Mouse (Mus musculus): ENCODE results near the gene Pde11a. TPM values are rescaled to one million over a fixed set of nuclear protein-coding genes. Genes with fewer than 3 reads are reported as not detected.

The Pde11a gene
- polyA plus RNA-seq (2017; shearing (Covaris generic)), result 8.6 TPM

DNA sequence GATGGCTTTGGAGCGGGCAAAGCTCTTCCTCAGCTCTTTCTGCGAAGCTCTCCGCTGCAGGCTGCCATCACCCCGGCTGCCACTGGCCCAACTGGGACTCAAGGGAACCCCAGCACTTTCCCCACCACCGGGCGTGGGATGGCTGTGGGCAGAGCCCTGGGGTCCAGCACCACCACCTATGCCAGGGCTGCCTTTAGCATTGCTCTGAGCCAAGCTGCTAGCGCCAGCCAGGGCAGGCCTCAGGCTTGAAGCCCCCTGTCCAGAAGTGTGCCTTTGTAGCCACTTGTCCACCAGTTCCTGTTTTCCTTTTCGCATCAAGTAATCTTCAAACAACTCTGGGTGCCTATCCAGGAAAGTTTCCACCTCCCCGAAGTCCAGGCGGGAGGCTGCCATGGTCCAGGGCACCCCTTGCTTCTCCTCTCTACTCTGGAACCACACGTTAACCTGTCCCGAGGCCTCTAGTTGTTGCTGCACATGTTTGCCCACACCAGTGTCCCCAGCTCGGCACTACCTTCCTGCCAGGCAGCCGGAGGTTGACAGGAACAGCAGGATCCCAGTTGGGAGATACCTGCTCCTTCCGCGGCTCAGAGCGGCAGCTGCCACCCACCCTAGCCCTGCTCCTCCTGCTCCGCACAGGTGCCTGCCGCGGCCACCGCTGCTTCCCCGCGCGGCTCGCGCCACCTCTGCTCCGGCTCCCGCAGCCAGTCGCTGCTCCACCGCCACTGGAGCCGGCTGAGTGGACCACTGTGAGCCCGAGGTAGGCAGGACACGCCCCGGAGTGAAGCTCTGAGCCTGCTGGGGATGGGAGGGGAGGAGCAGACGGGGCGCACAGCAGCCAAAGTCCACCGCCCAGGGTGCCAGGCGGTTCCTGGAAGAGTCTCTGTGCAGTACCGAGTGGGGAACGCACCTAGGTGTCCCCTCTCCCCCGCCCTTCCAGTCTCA is at the start of gene Pde11a:
Gene Pde11a (minus strand): TSS at position 560 of the 942 bp plus-strand sequence.

DNA sequence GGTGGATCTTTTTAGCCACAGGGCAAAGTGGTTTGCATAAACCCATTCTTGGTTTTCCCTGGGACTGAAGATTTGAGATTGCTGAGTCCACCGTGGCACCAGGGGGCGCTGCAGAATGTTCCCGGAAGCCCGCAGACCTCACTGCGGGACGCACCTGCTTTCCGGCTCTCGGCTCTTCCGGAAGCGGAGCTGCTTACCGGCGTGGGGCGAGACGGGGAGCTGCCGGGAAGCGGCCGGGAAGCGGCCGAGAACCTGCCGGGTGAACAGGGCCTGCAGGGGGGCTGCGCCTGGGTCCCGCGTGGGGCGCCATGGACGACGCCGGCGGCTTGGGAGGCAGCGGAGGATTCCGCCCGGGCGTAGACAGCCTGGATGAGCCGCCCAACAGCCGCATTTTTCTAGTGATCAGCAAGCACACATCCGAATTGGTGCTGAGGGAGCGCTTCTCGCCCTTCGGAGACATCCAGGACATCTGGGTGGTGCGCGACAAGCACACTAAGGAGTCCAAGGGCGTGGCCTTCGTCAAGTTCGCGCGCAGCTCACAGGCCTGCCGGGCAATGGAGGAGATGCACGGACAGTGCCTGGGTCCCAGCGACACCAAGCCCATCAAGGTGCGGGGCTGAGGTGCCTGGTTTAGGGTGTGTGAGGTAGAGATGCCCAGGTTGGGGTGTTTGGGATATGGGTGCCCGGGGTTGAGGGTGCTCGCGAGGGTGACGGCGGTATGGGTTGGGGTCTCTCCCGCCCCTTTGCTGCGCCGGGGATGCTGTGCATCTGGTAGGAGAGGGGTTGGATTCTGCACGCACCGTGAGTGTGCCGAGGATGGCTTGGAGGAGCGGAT is 31.5 kb upstream of the Pde11a start, which contains the start of gene Rbm45:
Gene Rbm45 (plus strand): TSS at position 164 of the 835 bp plus-strand sequence.

DNA sequence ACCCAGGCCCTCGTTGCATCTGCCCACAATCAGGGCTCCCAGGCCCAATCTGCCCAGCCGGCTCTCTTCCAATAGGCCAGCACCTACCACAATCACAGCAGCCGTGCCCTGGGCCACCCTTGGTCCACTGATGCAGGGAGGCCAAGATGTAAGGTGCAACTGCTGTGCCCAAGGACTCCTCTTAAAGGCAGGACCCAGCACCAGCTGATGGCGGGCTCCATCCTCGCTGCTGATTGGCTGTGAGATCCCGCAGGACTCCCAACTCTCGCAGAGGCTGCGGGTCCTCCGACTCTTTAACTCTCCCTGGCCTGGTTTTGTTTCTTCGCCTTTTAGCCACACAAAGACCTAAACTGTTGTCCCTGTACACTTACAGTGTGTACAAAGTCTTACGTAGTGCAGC is 21.7 kb upstream of the Pde11a start, which contains the start of gene Cyct:
Gene Cyct (minus strand): TSS at position 225 of the 400 bp plus-strand sequence.

DNA sequence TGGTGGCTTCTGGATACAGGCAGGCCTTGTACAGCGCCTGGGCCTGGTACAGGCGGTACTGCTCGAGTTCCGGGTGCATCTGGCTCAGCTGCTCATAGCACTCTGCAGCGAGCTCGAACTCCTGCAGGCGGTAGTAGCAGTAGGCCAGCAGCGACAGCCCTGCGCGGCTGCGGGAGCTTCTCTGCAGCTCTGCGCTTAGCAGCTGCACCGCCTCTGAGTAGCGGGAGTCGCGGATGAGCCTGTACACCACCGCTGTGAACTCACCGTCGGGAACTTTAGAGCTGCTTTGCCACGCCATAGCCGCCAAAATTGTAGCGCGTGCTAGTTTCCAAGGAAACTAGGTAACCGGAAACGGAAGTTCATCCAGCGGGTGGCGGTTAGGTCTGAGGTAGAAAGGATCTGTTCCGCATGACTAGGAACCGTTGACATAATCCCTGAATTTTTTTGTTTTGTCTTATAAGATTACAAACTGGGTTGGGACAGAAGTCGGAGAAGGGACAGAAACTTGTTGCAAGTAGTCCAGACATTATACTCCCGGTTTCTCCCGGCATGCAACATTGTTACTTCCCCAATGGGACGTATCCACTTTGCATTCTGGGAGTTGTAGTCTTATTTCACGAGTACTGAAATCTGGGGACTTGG is 357.0 kb downstream of the Pde11a start, which contains the start of gene Ttc30a1:
Gene Ttc30a1 (minus strand): TSS at position 528 of the 642 bp plus-strand sequence.

DNA sequence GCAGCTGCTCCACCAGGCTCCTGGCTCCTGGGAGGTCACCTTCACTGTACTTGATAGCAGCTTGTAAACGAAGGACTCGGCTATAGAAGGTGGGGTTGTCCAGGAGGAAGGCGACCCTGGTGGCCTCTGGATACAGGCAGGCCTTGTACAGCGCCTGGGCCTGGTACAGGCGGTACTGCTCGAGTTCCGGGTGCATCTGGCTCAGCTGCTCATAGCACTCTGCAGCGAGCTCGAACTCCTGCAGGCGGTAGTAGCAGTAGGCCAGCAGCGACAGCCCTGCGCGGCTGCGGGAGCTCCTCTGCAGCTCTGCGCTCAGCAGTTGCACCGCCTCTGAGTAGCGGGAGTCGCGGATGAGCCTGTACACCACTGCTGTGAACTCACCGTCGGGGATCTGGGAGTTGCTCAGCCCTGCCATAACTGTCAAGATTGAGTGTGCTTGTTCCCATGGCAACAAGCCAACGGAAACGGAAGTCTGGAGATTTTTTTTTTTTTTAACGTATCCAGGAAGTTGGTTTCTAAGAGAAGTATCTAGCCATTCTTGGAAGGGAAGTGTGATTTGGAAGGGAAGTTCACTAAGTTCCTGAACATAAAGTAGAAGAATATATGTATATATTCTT is 360.7 kb downstream of the Pde11a start, which contains the start of gene Ttc30a2:
Gene Ttc30a2 (minus strand): TSS at position 419 of the 617 bp plus-strand sequence.

Other genes with a start within 250 kb of the Pde11a start
- not detected for gene Cyct, start 21.7 kb upstream of the Pde11a start, polyA plus RNA-seq (2017; shearing (Covaris generic))
- gene Rbm45, start 31.2 kb upstream of the Pde11a start, polyA plus RNA-seq (2017; shearing (Covaris generic)), result 11.8 TPM
- gene Osbpl6, start 67.7 kb upstream of the Pde11a start, polyA plus RNA-seq (2017; shearing (Covaris generic)), result 0.45 TPM